Mouse (Mus musculus) spleen, postnatal 36 days (tissue): ENCODE results near the gene Btbd35f5.
"Not testable (repeated sequence)": the region's sequence is repeated elsewhere in the genome, so short reads cannot be mapped to it uniquely, and the experiment has no call there.

Experiments
- DNase-seq, 2 experiments: peaks; one replicate each; pipeline ENCODE4 v3.0.0; 2022; ENCODE audit warnings: low spot score in 2 of 2, mixed read lengths in 1 of 2

Gene Btbd35f5

DNA sequence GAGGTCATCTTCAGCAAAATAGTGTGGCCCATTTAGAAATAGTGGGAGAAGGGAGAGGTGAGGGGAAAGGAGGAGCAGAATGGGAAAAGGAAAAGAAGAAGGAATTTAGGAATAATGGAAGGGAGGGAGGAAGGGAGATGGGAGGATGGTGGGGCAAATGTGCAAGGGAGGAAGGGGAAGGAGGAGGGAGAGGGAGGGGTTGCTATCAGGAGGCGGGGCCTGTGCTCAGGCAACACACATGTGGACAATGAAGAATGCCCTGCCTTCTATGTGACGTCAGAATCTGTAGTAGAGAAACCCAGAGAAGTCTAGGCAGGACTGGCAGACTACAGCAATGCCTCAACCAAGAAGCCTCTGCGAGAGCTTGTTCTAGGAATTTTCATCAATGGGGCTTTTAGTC, at the start of gene Btbd35f5:
Gene Btbd35f5, plus strand, starts transcription at position 301 of the 400 bp plus-strand sequence.
- DNase-seq: not testable (repeated sequence)

DNA sequence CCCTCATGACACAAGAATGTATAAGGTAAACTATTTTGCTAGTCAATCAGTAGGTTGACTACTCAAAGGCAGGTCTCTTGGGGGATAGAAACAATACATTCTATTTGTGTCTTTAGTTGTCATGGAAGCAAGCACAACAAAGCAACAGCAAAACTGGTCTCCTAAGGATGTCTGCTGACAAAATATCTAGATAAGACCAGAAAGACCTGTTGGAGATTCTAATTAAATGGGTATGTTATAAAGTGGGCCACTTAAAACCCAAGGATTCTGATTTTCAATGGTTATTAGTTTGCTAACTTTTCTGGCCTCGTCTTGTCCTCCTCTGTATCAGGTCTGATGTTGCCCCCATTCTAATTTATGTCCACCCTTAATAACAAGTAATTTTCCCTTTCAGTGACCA, 32.2 kb upstream of the Btbd35f5 start, which contains the start of gene Gm21789:
Gene Gm21789, plus strand, starts transcription at position 301 of the 400 bp plus-strand sequence.
- not testable (repeated sequence) for DNase-seq
